Mouse (Mus musculus): Measurements from ENCODE around the gene Maml3.
A peak's percentile ranks its signal among the peaks of the same experiment; 100 is the strongest.

DNA sequence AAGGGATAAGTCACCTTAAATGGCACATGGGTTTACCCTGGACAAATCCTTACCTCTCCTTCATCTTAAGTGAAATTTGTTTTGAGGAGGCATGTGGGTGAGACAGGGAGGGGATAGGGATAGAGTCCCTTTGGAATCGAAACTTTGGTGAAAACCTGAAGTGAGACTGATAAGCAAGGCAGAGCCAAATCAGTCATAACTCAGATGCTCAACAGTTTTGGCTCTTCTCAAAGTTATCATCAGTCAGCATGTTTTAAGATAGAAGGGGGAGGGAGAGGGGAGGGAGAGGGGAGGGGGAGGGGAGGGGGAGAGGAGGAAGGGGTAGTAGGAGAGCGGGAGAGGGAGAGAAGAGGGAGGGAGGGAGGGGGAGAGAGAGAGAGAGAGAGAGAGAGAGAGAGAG is 223.5 kb downstream of the Maml3 start:
- TF ChIP-seq EP300 (IDR thresholded peaks at IDR 0.05; ENCODE audit: low read depth) = peak; percentile 65; the same call in 1 of the 2 replicates
- TF ChIP-seq CTCF (IDR thresholded peaks at IDR 0.05; ENCODE audit: low read depth) = no peak
